Mouse (Mus musculus) urinary bladder, adult 2 months (tissue): Measurements from ENCODE around the gene Mmp25. TPM values are rescaled to one million over a fixed set of nuclear protein-coding genes. Genes with fewer than 3 reads are reported as not detected.

Experiments
- DNase-seq: peaks from one replicate; pipeline ENCODE4 v3.0.0; 2022; ENCODE audit warnings: low spot score
- polyA plus RNA-seq: library from polyadenylated mRNA; depleted of rRNA; stranded (reverse); fragments of >200 nt; gene quantifications from 2 replicates; pipeline ENCODE4 v1.2.3, GENCODE M21; 2012; rRNA removed

The Mmp25 gene
- 0.22 and 0.29 TPM in 2 replicates for polyA plus RNA-seq

GRCm38 (mm10) chr17:23644613-23645495 lies at the start of gene Mmp25:
Gene Mmp25 (minus strand): TSS chr17:23645277.
- DNase-seq: no peak

GRCm38 (mm10) chr17:23694491-23694890 lies 49.4 kb upstream of the Mmp25 start:
- DNase-seq: no peak

- no peak for DNase-seq
These were observed 39.0 kb upstream of the Mmp25 start, which contains the start of gene Cldn9 for GRCm38 (mm10) chr17:23683856-23684672. Gene Cldn9 (minus strand): TSS chr17:23684026.

GRCm38 (mm10) chr17:23683226-23683625 lies 38.1 kb upstream of the Mmp25 start:
- no peak for DNase-seq

GRCm38 (mm10) chr17:23682530-23682929 lies 37.5 kb upstream of the Mmp25 start:
- DNase-seq: no peak

GRCm38 (mm10) chr17:23682092-23682491 lies 37.0 kb upstream of the Mmp25 start:
- DNase-seq: no peak

- DNase-seq: no peak
These were observed 36.0 kb upstream of the Mmp25 start for GRCm38 (mm10) chr17:23681086-23681485.

GRCm38 (mm10) chr17:23680336-23680735 lies 35.3 kb upstream of the Mmp25 start:
- DNase-seq: no peak

GRCm38 (mm10) chr17:23679127-23679835 lies 34.2 kb upstream of the Mmp25 start, which contains the start of gene Cldn6:
Gene Cldn6 (plus strand): TSS chr17:23679249.
- no peak for DNase-seq

- DNase-seq: peak; percentile 73
These were observed 32.2 kb upstream of the Mmp25 start, which contains the start of gene Tnfrsf12a for GRCm38 (mm10) chr17:23677236-23677679. Gene Tnfrsf12a (minus strand): TSS chr17:23677468.

GRCm38 (mm10) chr17:23676473-23677031 lies 31.5 kb upstream of the Mmp25 start:
- peak; percentile 62 for DNase-seq

GRCm38 (mm10) chr17:23675564-23676281 lies 30.6 kb upstream of the Mmp25 start:
- DNase-seq: peak; percentile 58

GRCm38 (mm10) chr17:23675127-23675526 lies 30.1 kb upstream of the Mmp25 start:
- DNase-seq: peak; percentile 59

GRCm38 (mm10) chr17:23674271-23674952 lies 29.3 kb upstream of the Mmp25 start:
- no peak for DNase-seq

GRCm38 (mm10) chr17:23673424-23674073 lies 28.5 kb upstream of the Mmp25 start, which contains the start of the genes Hcfc1r1 and Thoc6:
Gene Hcfc1r1 (plus strand): TSS chr17:23673596.
Gene Thoc6 (minus strand): TSS chr17:23673882.
- DNase-seq: peak; percentile 92

GRCm38 (mm10) chr17:23672761-23673160 lies 27.7 kb upstream of the Mmp25 start:
- no peak for DNase-seq

GRCm38 (mm10) chr17:23671519-23671918 lies 26.4 kb upstream of the Mmp25 start:
- DNase-seq: no peak

- DNase-seq: no peak
These were observed 25.5 kb upstream of the Mmp25 start for GRCm38 (mm10) chr17:23670516-23671074.

- no peak for DNase-seq
These were observed 20.4 kb upstream of the Mmp25 start for GRCm38 (mm10) chr17:23665511-23665910.
